Mouse (Mus musculus): Measurements from ENCODE around the gene Scfd2.

DNA sequence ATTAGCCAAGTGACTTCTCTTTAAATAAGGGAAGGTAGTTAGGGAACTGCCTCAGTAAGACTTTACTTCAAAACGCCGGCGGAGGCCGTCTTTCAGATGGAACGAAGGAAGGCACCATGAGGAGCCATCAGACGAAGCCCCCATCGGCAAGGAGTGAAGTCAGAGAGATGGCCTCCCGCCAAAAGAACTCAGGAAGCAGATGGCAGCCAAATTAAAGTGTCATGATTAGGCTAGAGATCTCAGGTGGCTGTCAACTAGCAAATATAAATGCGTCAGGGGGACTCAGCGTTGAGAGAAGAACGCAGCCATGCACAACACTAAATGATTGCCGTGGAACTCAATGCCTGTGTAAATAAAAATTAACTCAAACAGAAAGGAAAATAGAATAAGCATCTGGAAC lies 194.8 kb downstream of the Scfd2 start:
- TF ChIP-seq CTCF (IDR thresholded peaks at IDR 0.05; ENCODE audit: extremely low read depth, insufficient read depth, low read length) (no peak), POLR2A (IDR thresholded peaks at IDR 0.05; ENCODE audit: extremely low read depth, insufficient read depth, low read length) (no peak)
